Mouse (Mus musculus) heart, embryonic 11.5 days (tissue): Measurements from ENCODE around the gene Msh4. TPM values are rescaled to one million over a fixed set of nuclear protein-coding genes. Genes with fewer than 3 reads are reported as not detected.

Experiments used
- ATAC-seq: fragments of 200-750 bp; cut with Nextera tagmentation; replicated peaks from 2 replicates; pipeline ENCODE4 v1.8.0; 2017; ENCODE audit warnings: moderate library complexity; ENCODE audit not compliant: insufficient number of reproducible peaks, low FRiP score, low TSS enrichment
- H3K27ac ChIP-seq: fragments of 300-500 bp; sonication (generic); 2 replicates; pipeline ENCODE4 v1.5.1; 2014; ENCODE audit warnings: mild to moderate bottlenecking, low read depth, low read length
- H3K27me3 ChIP-seq: fragments of 300-500 bp; sonication (generic); 2 replicates; pipeline ENCODE4 v1.6.1; 2014; ENCODE audit warnings: mild to moderate bottlenecking, low read length, mixed read lengths; ENCODE audit not compliant: control insufficient read depth, insufficient read depth
- H3K36me3 ChIP-seq: fragments of 300-500 bp; sonication (generic); 2 replicates; pipeline ENCODE4 v1.6.1; 2014; ENCODE audit warnings: mild to moderate bottlenecking, low read length, moderate library complexity, mixed read lengths; ENCODE audit not compliant: control insufficient read depth, insufficient read depth
- H3K4me1 ChIP-seq: fragments of 300-500 bp; sonication (generic); 2 replicates; pipeline ENCODE4 v1.6.1; 2014; ENCODE audit warnings: low read length; ENCODE audit not compliant: control insufficient read depth, insufficient read depth
- H3K4me2 ChIP-seq: fragments of 300-500 bp; sonication (generic); 2 replicates; pipeline ENCODE4 v1.6.1; 2014; ENCODE audit warnings: mild to moderate bottlenecking, moderate library complexity
- H3K4me3 ChIP-seq: fragments of 300-500 bp; sonication (generic); 2 replicates; pipeline ENCODE4 v1.5.1; 2014; ENCODE audit warnings: low read depth, low read length
- H3K9ac ChIP-seq: fragments of 300-500 bp; sonication (generic); 2 replicates; pipeline ENCODE4 v1.6.1; 2014; ENCODE audit warnings: mild to moderate bottlenecking, low read depth, low read length, moderate library complexity
- H3K9me3 ChIP-seq: fragments of 300-500 bp; sonication (generic); replicated peaks from 2 replicates; pipeline ENCODE4 v1.6.1; 2016; ENCODE audit warnings: low read length; ENCODE audit not compliant: control insufficient read depth
- WGBS: fragments of 180-500 bp; shearing (Covaris S2); extraction: QIAGEN DNeasy Blood & Tissue Kit; methylation state at CpG from one replicate; pipeline ENCODE4 v1.1.7; 2014; ENCODE audit not compliant: insufficient replicate concordance; 5-methylcytosine and 5-hydroxymethylcytosine counted together
- polyA plus RNA-seq: library from polyadenylated mRNA; unstranded; fragments of >200 nt; fragmentation: Nextera tagmentation; extraction: Ambion mirVana; gene quantifications from 2 replicates; pipeline ENCODE4 v1.2.1, GENCODE M21; 2014

The Msh4 gene
- polyA plus RNA-seq, 1 experiment from 2014 or later, result 0.09 TPM

GRCm38 (mm10) chr3:153818723-153819122 is 87.2 kb downstream of the Msh4 start:
- Histone ChIP-seq H3K27ac (no peak overlapping the region), H3K4me1 (no peaks in the 10 kb centered on the region), H3K36me3 (no peaks in the 10 kb centered on the region), H3K9me3 (no peaks in the 10 kb centered on the region), H3K4me2 (no peak overlapping the region), H3K27me3 (0 out of 2 replicates have a peak, but pooled peaks cover 2% of the 10 kb centered on the region), H3K4me3 (no peak overlapping the region), H3K9ac (no peak overlapping the region)
- ATAC-seq, result no peak
- WGBS, result 92% methylated on average over 3 of the region's 3 CpGs

DNA sequence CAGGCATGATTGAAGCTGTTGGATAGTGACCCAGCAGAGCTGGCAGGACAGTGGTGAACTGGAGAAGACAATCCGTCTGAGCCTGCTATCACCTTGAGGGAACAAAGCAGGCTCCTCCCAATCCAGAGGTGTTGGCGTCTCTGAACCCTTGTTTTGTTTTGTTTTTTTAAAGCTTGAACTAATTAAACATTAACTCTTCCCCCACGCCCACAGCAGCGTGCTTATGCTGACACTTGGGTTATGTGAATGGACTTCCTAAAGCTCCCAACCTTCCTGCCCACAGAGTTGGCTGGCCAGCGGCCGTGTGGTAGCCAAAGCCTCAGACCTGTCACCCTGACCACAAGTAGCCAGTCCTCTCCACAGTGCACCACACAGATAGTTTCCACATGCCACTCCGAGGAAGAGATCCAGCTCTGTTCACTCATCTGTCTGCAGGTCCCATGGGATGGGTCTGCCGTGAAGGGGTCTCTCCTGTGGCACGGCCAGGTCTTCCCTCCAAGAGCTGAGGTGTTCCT is 88.5 kb downstream of the Msh4 start:
- H3K27ac ChIP-seq, result no peak overlapping the region
- H3K4me3 ChIP-seq, result no peak overlapping the region
- no peak overlapping the region for H3K4me2 ChIP-seq
- ATAC-seq, result no peak
- 0 out of 2 replicates have a peak, but pooled peaks cover 2% of the 10 kb centered on the region for H3K27me3 ChIP-seq
- 84% methylated on average over 9 of the region's 9 CpGs for WGBS
- H3K9me3 ChIP-seq, result no peaks in the 10 kb centered on the region
- H3K36me3 ChIP-seq, result no peaks in the 10 kb centered on the region
- no peak overlapping the region for H3K9ac ChIP-seq
- no peaks in the 10 kb centered on the region for H3K4me1 ChIP-seq

DNA sequence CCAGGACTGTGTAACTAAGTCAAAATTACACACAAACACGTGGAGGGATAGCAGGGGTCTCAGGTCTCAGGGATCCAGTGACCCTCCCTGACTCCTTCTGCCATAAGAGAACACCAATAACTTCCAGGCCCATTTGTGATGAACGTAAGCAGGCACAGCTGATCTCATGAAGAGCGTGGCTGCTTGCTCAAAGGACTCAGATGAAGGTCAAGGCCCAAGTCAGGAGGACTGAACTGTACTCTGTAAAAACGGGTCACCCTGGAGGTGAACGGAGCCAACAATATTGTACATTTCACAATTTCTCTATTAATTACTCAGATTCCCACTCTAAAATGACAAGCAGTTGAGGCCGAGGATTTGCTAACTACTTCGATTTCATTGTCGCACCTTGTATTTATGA is 91.9 kb downstream of the Msh4 start:
- Histone ChIP-seq H3K9ac (no peak overlapping the region), H3K9me3 (no peaks in the 10 kb centered on the region), H3K4me3 (no peak overlapping the region), H3K4me1 (no peaks in the 10 kb centered on the region), H3K27me3 (no peaks in the 10 kb centered on the region), H3K27ac (no peak overlapping the region), H3K36me3 (no peaks in the 10 kb centered on the region), H3K4me2 (no peak overlapping the region)
- no peak for ATAC-seq
- 88% methylated on average over 8 of the region's 8 CpGs for WGBS

- WGBS, result 72% methylated on average over 13 of the region's 13 CpGs
- Histone ChIP-seq H3K36me3 (no peaks in the 10 kb centered on the region), H3K4me2 (no peak overlapping the region), H3K27ac (no peak overlapping the region), H3K9me3 (no peaks in the 10 kb centered on the region), H3K4me1 (no peaks in the 10 kb centered on the region; the same call in 1 of the 2 replicates), H3K27me3 (no peaks in the 10 kb centered on the region), H3K4me3 (no peak overlapping the region), H3K9ac (no peak overlapping the region; the same call in 1 of the 2 replicates)
- ATAC-seq, result no peak
Observed at GRCm38 (mm10) chr3:153808406-153808805, 97.5 kb downstream of the Msh4 start.

- H3K9ac ChIP-seq, result 0 out of 2 replicates have a peak overlapping the region, but pooled peaks have one; percentile 28
- H3K27me3 ChIP-seq, result no peaks in the 10 kb centered on the region
- H3K4me3 ChIP-seq, result no peak overlapping the region
- ATAC-seq, result peak; percentile 78
- H3K9me3 ChIP-seq, result no peaks in the 10 kb centered on the region
- 76% methylated on average over 9 of the region's 9 CpGs for WGBS
- peak overlapping the region; percentile 70 for H3K27ac ChIP-seq
- no peaks in the 10 kb centered on the region; the same call in 1 of the 2 replicates for H3K4me1 ChIP-seq
- H3K4me2 ChIP-seq, result no peak overlapping the region
- no peaks in the 10 kb centered on the region for H3K36me3 ChIP-seq
Observed at GRCm38 (mm10) chr3:153807444-153808149, 98.3 kb downstream of the Msh4 start.

Other genes starting within 250 kb of the Msh4 start
- 29.6 and 33.6 TPM in 2 replicates for gene St6galnac3, start 181.0 kb downstream of the Msh4 start, polyA plus RNA-seq
- 1.4 and 2.7 TPM in 2 replicates for gene Asb17, start 61.9 kb downstream of the Msh4 start, polyA plus RNA-seq
- 53.4 and 59.1 TPM in 2 replicates for gene Rabggtb, start 6.9 kb upstream of the Msh4 start, polyA plus RNA-seq
- 160 and 165 TPM in 2 replicates for gene Acadm, start 38.5 kb upstream of the Msh4 start, polyA plus RNA-seq
- 1.8 TPM in 2 replicates for gene Slc44a5, start 67.3 kb upstream of the Msh4 start, polyA plus RNA-seq